Mouse (Mus musculus) cerebellum, postnatal 4 days (tissue): Measurements from ENCODE around the gene Acot6.
A peak's percentile ranks its signal among the peaks of the same experiment; 100 is the strongest.

Source experiments
- DNase-seq, 2 experiments: peaks; one replicate each; pipeline ENCODE4 v3.0.0; 2022; ENCODE audit warnings: low spot score in 2 of 2, mixed read lengths in 1 of 2

The Acot6 gene

DNA sequence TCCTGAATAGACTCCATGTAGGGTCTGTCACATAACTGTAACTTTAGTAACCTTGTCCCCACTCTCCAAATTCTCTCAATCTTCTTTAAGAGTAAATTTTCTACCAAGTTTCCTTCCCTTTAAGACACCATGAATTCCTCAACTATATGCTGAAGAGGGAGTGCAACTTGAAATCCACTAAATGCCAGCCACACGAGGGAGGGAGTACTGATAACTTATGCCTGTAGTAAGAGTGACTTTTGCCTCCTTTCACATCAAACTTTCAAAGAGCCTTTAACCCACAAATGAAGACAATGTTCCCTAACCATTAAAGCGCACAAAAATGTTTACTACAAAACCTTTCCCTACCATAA, 1.0 kb downstream of the Acot6 start:
- DNase-seq: no peak

DNA sequence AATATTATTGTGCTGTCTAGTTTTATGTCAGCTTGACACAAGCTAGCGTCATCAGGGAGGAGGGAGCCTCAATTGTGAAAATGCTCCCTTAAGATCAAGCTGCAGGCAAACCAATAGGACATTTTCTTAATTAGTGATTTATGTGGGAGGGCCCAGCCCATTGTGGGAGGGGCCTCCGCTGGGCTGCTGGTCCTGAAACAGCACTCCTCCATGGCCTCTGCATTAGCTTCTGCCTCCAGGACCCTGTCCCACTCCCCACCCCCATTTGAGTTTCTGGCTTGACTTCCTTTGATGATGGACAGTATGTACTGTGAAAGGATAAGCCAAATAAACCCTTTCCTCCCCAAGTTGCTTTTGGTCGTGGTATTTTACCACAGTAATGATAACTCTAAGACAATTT, 6.6 kb downstream of the Acot6 start:
- DNase-seq: no peak

DNA sequence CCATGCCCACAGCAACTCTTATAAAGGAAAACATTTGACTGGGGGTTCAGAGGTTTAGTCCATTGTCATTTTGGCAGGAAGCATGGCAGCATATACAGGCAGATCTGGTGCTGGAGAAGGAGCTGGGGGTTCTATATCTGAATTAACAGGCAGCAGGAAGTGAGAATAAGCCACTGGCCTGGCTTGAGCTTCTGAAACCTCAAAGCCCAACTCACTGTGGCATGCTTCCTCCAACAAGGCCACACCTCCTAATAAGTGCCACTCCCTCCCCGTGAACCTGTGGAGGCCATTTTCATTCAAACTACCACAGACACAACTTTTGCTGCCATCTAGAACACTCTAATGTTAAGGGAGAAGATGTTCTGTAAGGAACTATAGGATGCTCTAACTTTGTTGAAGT, 7.2 kb downstream of the Acot6 start:
- no peak for DNase-seq

DNA sequence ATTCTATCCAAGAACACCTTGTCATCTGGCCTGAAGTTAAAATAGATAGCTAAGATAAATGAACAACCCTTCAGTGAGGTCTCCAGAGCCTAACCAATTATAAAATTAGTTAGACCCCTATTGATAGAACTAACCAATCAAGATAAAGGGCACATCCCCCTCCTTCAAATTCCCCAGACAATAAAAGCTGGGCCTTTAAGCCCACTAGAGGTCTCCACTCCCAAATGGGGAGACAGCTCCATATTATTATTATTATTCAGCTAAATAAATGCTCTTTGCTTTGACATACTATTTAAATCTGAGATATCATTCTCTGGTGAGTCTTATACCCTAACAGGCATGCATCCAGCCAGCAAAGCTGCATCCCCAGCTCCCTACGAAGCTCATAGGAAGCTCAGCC, 9.5 kb downstream of the Acot6 start:
- no peak for DNase-seq

DNA sequence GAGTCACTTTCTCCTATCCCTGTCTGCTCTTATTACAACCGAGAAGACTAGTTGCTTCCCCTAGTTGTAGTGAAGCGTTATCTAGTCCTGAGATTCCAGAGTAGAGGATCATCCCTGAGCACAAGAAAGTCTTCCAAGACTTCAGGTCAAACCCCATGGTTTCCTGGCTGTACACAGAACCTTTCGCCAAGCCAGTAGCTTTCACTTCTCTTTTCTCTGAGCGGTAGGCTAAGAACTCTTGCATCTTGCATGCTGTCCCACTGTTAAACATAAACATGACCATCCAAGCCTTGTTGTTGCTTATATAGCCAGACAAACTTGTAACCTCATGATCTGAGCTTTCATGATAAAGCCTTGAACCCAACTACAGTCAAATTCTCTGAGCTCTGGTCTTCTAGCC, 10.4 kb downstream of the Acot6 start:
- DNase-seq: no peak

DNA sequence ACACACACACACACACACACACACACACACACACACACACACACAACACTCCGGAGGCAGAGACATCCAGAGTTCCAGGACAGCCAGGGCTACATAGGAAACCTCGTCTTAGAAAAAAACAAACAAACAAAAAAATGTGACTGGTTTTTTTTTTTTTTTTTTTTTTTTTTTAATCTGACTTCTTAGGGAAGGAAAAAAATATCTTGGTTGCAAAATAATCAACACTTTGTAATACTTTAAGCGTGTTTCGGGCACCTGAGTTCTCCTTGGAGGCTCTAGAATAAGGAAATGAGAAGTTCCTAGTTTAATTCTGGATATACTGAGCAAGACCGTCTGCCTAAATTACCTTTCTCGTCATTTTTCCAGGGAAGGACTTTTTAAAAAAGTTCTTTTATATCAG, 13.2 kb downstream of the Acot6 start:
- no peak for DNase-seq

DNA sequence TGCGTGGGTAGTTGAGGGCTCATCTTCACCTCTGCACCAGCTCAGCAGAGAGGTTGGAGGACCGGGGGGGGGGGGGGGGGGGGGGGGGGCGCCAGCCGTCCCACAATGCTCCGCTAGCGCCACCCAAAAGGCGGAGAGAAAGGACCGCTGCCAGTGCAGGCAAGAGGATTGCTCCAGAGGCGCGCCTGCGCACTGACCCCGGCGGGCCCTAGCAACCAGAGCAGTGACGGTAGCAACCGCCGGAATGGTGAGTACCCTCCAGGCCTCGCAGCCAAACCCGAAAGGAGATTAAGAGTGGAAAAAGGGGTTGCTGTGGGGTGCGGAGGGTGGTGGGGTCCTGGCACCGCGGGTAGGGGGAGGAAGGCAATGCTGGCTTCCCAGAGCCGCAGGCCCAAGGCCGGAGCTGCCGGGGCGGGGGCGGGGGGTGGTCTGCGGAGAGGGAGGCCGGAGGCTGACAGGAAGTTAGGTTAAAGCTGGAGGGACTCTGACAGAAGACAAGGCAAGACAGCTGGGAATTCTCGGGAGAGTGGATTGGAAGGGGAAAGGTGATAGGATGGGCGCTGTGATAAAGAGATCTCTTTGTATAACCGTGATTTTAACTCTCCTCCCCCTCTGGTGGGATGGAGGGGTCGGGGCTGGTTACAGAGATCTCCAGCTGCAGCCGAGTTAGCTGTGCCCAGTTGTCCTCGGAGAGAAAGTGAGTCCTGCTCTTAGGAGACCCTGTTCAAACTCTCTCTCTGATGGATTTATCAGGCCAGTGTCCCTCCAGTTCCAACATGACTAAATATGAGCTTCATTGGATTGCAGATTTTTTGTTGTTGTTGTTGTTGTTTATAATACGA, 13.9 kb downstream of the Acot6 start, which contains the start of gene Dnal1:
Gene Dnal1, plus strand, starts transcription at position 214 of the 842 bp plus-strand sequence.
- DNase-seq: peak; percentile 72 to 85

DNA sequence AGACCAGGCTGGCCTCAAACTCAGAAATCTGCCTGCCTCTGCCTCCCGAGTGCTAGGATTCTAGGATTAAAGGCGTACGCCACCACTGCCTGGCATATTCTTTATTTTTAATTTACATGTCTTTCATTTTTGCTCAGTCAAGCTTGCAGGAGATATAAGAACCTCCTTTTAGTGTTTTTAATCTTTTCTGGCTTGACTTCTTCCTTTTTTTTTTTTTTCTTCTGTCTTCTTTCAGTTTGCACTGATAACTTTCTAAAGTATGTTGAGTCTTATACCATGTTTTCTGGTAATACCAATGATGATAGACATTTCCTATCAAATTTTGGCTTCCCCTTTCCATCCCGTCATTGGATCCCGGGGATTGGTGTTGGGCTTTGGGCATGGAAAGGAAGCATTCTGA, 19.1 kb downstream of the Acot6 start:
- DNase-seq: no peak

DNA sequence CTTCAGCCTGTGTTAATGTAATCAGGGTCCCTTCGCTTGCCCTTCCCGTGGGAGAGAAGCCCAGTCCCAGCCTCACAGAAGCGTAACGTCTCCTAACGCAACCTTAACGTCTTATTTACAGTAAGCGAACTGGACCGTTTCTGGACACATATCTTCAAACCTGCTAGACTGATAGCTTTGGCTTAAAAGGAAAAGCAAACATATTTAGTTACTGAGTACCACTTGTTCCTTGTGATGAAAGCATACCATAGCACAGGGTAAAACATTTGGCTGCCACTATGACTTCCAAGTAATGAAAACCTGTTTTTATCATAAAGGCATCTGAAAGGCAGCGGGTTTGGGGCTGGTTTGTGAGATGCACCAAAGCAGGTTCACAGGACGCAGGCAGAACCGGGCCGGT, 25.4 kb downstream of the Acot6 start:
- DNase-seq: no peak

DNA sequence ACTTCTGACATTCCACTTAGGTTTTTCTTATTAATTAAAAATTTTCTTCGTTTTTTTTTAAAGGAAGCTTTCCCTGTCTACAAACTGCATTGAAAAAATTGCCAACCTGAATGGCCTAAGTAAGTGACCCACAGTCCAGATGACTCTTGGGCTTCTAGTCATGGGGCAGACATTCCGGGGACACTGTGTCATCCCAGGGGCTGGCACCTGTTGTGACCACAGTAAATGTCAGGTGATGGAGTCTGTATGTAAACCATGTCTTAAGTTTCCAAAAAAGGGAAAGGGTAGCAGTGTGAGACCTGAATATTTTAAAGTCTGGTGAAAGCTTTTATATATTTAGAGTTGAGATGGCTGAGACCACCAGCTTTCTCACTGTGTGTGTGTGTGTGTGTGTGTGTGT, 26.4 kb downstream of the Acot6 start:
- DNase-seq: no peak

DNA sequence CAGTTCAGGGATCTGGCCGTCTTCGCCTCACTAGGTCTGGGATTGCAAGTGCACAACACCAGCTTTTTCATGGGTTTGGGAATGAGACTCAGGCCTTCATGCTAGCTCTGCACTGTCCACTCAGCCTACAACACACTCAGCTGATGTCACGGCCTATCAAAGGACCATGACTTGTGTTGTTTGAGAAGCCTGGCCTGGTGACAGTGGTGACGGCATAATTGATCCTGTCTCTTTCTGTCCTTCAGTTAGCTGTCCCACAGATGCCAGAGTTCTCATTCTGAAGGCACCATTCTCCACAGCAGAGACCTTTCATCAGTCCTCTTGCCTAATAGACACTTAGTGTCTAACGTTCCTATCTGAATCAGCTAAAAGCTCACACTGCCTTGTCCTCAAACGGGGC, 28.1 kb downstream of the Acot6 start:
- no peak for DNase-seq

DNA sequence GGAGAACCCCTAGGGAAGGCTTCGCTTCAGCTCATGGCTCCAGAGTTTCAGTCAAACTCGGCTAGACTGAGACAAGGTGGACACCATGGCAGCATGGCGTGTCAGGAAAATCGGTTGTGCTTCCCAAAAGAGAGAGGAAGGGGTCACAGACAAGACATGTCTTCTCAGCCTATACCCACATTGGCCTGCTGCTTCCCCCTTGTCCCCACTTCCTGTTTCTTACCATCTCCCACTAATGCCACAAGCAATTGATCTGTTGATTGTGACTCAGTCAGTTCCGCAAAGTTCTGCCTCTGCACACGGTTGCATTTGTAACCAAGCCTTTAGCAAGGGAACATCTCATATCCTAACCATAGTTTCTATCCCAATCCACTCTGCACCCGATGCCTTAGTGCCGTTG, 29.5 kb downstream of the Acot6 start:
- DNase-seq: no peak

DNA sequence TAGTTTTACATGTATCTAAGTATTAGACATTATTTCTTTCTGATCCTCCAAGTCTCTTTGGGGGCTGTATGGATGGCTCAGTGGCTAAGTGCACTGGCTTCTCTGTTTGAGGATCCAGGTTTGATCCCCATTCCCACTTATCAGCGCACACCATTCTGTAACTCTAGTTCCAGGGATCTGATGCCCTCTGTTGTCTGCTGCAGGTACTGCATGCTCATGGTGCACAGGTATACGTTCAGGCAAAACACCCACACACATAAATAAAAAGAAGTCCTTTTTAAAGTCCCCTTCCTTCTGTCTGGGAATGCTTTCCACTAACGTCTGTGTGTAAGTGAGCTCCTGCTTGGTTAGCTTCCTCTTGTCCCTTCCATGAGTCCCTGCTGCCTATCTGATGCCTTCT, 31.8 kb downstream of the Acot6 start:
- DNase-seq: no peak

DNA sequence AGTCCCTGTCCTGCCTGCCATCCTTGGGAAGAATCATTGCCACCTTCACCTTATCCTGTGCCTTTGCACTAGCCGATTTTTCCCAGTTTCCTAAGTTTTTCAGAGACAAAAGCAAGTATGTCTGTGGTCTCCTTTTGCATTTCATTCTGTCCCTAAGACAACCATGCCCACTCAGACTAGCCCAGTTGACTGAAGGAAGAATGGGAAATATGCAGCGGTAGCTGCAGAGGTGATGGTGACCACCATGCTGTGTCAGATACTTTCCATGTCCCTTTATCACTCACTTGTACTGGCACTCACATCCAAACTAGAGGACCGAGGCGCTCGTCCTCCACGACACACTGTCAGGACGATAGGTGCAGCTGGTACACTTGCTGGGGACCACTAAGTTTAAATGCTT, 36.7 kb downstream of the Acot6 start:
- DNase-seq: no peak

DNA sequence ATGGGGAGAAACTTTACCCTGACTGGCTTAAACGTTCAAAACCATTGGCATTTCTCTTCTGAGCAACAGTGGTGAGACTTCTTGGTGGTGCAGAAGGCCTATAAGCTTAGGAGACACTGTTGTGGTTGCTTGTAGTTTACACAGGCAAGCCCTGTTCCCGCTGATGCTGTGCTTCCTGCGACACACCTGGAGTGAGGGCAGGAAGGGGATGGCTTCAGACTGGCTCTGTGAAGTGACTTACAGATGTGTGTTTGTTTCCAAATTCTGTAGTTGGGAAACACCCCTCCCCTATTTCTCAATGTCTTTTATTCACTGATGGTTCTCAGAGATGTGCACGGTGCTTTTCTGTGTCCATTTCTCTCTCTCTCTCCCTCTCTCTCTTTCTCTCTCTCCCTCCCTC, 39.7 kb downstream of the Acot6 start:
- no peak for DNase-seq

DNA sequence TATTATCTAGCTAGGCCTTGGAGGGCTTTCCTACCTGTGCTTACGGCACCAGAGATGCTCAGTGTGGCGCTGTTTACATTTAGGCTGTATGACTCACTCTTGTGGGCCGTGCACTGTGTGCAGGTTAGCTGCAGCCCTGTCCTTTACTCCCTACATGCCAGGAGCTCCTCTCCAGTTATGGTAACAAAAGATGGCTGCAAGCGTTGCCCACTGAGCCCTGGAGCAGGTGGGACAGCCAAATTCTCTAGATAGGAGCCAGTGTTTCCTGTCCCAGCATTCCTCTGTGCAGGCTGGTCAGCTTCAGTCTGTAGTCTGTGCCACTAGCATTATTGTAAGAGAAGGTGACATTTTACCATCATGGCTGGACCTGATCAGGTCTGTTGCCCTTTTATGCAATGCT, 40.8 kb downstream of the Acot6 start:
- no peak for DNase-seq

DNA sequence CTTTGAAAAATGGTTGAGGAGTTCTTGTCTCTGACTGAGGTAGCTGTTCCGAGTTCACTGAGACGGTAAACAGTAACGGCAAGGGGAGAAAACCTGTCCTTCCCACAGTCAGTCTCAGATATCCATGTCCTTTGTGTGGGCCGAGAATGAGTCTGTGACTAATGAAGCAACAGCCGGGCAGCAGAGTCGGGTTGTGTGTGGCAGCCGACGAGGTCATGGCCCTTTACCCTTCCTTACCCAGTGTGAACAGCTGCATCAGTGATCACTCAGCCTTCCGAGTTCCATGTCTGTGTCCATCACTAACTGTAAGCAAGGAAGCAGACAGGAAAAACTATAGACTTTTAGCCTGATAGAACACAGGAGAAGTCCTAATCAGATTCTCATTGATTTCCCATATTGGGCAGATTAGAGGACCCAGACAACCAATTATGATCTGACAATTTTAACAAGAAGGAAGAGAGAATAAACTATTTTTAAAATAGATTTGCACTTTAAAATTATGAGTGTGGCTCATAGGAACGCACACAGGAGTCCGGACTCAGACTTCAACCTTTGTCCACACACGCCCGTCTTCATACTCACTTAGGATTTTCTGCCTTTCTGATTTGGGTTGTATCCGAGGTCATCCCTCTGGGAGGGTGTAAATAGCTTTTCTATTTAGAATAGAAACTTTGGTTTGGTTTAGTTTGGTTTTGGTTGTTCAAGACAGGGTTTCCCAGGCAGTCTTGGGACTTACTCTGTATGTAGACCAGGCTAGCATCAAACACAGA, 42.0 kb downstream of the Acot6 start:
- no peak for DNase-seq

DNA sequence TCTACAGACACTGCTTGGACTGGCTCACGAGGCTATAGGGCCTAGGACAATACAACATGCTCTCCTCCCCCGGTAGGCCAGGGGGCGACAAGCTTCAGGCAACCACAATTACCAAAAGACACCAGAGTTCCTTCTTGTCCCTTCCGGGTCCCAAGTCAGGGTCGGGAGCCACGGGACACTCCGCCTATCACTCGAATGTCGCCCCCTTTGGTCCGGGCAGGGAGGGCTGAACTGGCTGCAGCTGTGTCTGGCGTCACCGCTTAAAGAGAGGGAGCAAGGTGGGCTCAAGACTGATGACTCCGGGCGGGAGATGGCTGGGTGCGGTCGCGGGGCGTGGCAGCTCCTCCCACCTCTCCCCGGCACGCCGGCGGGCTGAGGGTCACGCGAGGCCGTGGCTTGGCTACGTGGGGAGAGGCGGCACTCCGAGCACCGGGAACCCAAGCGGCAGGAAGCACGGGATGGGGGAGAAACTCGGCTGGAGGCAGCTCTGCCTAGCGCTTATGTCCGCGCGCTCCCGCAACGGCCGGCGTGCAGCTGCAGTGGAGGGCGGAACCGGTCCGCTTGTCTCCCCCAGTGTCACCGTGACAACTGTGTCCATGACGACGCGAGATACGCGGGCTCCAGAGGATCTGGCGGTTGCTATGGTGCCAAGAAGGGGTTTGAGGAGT, 47.6 kb downstream of the Acot6 start, which contains the start of gene Pnma1:
Gene Pnma1, minus strand, starts transcription at position 536 of the 668 bp plus-strand sequence.
- peak; percentile 54 to 74 for DNase-seq

DNA sequence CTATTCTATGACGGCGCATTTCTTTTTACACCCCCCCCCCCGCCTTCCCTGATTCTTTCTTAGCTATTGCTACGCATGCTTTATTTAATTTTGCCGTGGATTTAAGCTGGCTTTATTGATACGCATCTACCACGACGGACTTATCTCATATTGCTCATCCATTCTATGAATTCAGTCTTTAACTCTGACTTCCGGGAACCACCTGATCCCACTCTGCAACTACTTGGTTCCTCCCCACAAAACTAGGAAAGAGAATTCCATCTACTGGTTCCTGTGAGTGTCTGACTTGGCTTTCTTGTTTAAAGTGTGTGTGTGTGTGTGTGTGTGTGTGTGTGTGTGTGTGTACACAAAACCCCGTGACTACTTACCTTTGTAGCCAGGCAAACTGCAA, 48.2 kb downstream of the Acot6 start:
- no peak for DNase-seq

DNA sequence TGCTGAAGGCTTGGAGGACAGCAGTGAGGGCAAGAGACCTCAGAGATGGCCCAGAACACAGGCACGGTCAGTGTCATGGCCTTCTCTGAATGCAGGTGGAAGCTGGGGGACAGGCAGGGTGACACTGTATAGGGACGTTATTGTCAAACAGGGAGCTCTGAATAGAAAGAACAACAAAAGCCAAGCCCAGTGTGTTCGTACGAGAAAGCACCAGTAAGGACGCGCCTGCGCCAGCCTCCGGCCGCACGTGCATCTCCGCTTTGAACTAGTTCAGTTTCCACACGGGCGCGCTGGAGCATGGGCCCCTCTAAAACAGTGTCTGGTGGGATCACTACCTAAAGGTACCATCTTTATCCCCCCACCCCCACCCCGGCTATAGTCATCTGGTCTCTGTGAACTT, 49.5 kb downstream of the Acot6 start:
- DNase-seq: no peak

DNA sequence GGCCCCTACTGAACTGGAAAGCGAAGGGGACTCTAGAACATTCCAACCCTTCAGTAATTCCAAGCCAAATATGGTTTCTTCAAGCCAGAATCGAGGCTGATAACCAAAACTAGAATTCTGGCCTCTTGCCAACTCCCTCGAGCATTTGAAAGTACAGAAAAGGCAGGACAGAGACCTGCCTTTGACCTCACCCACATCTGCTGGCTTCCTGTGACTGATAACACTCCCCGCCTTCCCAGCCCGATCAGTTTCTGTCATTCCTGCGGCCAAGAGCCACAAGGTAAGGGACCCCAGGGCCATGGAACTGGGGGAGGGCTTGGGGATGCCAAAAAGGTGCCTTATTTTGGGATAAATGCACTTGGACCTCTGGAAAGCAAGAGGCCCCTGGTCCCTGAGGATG, 50.5 kb downstream of the Acot6 start:
- DNase-seq: no peak

DNA sequence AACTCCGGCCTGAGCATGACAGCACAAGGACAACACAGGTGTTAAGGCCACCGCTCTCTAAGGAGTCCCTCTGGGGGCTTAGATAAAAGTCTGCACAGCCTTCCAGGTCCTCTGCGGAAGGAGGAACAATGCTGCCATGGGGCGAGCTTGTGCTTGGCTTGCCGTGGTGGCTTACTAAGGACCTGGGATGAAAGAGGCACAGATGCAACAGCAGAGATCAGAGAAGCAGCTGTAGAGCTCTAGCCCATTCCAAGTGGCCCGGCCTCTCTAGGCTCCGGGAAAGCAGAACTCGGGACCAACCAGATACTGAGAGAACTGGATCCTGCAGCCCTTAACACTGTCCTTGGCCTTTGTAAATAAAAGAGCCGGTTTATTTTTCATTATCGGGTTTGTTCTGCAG, 51.5 kb downstream of the Acot6 start:
- DNase-seq: no peak
